Mouse (Mus musculus) left cerebral cortex, adult 9 months (tissue): Measurements from ENCODE around the gene Wdfy3.
"Not testable (repeated sequence)": the region's sequence is repeated elsewhere in the genome, so short reads cannot be mapped to it uniquely, and the experiment has no call there.

ENCODE experiments used
- DNase-seq, 2 experiments: peaks; one replicate each; pipeline ENCODE4 v3.0.0; 2022; ENCODE audit warnings: low spot score in 2 of 2

The Wdfy3 gene

DNA sequence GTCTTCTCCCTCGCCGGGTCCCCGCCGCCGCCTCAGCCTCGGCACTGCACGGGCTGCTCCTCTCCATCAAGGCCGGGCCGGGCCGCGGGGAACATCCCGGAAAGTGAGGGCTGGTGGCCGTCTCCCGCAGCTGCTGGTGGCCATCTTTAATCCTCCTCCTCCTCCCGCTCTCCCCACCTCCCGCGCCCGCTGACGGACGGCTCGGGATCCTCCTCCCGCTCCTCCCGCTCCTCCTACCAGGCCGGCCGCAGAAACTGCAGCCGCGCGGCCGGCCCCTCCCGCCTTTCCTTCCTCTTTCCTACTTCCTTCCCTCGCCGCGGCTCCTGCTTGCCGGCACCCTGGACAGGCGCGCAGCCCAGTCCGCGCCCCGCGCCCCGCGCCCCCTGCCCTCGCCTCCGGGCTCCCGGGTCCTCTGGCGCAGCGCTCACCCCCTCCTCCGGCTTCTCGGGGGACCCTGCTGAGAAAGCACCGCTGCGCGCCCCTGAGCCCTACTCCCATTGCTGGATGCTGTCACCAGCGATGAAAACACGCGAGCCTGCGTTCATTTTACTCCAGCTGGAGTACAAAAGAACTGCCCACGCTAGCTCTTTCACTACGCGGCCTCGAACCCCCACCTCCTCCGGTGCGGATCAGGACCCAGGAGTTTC lies at the start of gene Wdfy3:
TSS of gene Wdfy3 (minus strand) at position 155 of the 647 bp plus-strand sequence.
- DNase-seq: peak; percentile 64 to 86

DNA sequence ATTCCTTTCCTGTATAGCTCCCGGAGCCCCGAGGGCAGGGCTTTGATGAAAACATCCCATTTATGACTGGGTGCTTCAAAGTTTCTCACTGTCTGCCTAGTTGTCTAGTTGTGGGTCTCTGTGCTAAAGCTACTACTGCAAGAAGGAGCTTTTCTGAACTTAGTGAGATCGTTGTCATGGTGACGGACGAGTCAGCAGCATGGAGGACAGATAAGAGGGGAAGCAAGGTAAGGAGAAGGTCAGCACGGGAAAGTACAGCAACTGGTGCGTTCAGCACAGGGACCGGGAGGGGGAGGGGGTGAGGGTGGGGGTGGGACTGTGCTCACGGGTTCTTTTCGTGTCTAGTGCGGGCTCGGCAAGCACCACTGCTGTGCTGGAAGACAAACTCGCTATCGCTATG lies 43.3 kb upstream of the Wdfy3 start:
- DNase-seq: peak in 1 of 2 experiments; percentile 33

DNA sequence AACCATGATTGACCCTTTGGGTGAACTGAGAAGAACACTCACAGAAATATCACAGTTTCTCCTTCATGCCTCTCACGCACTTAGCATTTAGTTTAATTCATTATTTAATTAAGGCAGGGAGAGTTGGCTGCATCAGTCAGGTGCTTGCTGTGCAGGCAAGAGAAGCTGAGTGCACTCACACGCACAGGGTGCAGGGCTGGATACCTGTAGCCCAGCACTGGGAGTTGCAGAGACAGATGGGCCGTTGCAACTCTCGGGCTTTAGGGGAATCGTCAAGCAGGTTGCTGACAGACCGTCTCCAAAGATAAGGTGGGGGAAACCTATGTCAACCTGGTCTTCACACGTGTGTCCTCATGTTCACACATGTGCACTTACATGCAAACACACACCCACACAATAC lies 42.3 kb upstream of the Wdfy3 start:
- DNase-seq: no peak

DNA sequence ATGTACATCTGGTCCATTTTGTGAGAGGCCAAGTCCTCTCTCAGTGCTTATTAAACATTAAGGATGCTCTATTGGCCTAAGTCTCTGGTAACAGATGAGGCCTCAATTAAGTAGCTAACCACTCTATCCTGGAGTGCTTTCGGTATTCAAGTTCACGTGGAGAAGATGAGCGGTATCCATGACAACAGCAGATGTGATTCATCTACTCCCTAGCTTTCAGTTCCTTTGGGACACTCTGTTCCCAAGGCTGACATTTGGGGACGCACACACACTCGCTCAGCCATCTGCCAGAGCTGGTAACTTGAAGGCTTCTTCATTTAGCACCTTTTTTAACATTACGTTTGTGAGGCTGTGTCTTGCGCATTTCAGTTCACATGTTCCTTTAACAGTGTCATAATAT lies 40.3 kb upstream of the Wdfy3 start:
- peak; percentile 88 to 90 for DNase-seq

DNA sequence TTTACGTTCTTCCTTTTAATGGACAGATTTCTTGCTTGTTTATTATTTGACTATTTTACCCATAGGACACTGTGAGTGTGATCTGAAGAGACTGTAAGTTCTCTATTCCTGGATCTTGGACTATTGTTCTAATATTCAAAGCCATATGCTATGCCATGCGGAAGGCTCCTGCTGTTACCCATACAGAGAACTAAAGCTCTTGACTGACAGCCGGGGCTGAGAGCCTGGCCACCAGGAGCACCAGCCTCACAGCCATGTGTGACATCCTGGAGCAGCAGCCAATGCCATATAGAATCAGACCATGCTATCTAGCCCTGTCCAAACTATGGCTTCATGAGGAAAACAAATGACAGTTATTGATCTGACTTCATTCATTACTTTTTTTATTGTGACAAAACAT lies 36.2 kb upstream of the Wdfy3 start:
- DNase-seq: no peak

DNA sequence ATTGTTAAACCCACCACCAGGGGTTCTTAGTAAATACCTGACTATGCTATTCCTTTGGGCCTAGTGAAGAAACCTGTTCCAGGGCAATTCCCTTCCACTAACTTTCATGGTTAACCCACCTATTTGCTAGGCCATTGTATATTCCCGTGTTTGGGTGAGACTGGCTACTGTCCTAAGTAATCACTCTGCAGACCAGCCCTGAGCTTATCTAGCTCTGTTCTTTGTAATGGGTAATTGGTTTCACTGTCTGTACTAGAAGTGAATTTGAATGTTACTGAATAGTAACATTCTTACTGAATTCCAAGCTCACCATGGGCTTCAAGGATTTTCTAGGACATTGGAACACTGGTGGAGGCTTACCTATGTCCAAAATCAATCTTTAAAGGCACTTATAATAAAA lies 32.1 kb upstream of the Wdfy3 start:
- not testable (repeated sequence) for DNase-seq

DNA sequence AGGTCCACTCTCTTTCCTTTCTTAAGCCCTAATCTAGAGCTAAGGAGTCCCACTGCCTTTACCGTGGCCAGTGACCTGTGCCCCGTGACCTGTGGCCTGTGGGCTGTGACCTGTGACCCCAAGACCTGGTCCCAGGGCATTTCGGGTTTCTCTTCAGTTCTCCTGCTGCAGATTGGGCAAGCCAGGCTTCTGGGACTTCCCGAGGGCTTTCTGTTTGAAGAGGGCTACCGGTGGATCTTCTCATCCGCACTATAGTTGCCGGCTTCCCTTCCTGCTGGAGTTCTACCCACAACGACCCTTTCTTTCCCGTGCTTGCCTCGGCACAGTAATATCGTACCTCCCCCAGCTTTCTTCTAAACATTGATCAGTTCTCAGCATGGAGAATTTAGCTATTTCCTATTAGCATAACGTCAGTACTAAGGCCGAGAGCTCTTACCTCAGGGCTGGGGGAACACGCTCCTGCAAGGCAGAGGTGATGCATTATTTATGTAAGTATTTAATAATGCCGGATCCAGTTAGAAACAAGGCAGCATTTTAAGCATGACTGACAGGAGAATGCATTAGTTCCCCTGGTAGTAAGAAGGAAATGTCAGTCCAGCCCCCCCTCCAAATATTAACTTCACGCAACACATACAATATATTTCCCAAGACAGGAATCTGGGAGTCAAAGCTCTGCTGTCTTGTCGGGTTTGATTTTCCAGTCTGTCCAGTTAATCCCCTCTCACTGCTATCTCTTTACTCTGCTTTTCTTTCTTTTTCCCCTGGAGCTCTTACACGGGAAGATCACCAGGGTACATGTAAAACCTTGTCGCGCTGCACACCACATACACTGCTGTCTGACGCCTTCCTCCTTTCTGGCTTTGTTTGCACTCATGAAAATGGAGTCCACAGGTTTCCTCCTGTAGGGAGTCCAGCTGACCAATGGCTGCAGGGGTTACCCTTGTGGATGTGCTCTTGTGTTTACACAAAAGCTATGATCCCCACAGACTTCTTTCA lies 30.8 kb upstream of the Wdfy3 start:
- no peak for DNase-seq

DNA sequence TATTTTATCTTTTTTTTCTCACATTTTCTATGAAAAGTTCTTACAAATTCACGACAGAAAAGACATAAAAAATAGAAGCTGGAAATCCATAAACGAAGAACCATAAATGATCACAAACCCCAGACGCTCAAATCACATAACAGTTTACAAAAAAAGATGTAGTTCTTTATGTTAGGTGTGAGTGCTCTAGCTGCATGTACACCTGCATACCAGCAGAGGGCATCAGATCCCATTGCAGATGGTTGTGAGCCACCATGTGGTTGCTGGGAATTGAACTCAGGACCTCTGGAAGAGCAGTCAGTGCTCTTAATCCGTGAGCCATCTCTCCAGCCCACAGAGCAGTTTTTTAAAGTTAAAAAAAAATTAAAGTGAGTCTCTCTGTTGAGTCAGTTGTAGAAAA lies 25.9 kb upstream of the Wdfy3 start:
- no peak for DNase-seq

DNA sequence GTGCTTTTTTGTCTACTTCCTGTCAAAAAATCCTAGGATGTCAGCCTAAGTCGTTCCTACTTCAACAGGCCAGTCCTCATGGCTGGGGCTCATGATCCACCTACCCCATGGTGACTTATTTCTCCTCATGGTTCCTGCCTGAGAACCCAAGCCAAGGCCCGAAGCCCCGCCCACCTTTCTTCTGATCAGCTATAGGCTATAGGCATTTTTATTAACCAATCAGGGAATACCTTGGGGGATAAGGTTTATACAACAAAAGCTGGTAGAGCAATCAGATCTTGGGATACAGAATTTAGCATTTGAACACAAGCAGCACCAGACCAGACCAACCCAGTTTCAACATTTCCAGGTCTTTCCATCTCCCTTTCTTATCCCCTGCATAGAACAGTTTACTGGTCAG lies 21.0 kb upstream of the Wdfy3 start:
- DNase-seq: no peak

DNA sequence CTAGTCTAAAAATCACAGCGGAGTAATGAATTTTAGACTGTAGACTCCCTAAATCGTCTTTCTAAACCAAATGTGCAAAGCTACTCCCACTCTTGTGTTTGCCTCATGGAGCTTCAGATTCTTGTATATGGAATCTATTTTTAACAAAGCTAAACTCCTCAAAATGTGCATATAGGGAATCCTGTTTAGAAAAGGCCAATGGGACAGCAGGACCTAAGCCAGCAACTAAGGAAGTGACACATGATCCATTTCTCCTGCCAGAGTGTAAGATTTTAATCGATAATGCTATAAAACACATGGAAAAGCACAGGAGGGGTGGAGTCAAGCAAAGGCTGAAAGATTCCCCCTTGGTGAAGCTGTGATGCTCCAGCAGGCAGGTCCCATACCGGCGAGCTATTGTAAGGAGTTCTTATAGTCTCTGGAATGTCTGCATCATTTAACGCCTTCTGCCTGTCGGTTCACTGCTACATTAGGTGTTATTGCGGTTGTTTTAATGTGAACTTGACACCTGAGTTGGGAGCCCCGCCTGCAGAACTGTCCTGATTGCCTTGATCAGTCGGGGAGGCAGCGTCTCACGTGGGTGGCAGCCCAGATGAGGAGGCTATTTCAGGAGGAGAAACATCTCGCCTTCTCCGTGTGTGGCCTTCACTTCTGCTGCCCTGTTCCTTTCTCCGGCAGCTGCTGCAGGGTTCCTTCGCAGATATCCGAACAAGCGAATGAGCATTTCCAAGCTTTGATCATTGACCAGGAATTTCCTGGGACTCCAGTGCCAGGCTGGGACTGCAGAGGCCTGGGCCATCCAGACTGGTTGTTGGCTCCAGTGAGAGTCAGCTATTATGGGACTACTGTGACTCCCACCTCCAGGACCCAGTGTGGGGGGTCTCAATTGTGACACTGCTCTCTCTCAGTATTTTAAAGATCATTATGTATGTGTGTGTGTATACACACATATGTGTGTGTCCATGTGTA lies 15.3 kb upstream of the Wdfy3 start:
- DNase-seq: peak in 1 of 2 experiments; percentile 45

DNA sequence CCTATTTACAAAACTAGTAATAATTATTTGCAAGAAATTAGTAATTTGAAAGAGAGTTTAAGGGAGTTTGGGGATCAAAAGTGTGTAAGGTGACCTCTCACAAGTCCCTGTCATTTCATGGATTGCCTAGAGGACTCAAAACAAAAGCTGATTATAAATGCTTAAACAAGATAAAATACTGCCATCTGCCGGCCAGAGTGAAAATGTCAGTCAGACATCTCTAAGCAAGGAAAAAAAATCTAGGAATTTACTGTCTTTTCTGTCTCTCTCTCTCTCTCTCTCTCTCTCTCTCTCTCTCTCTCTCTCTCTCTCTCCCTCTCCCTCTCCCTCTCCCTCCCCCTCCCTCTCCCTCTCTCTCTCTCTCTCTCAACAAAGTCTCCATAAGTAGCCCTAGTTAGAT lies 4.4 kb upstream of the Wdfy3 start:
- peak in 1 of 2 experiments; percentile 85 for DNase-seq

DNA sequence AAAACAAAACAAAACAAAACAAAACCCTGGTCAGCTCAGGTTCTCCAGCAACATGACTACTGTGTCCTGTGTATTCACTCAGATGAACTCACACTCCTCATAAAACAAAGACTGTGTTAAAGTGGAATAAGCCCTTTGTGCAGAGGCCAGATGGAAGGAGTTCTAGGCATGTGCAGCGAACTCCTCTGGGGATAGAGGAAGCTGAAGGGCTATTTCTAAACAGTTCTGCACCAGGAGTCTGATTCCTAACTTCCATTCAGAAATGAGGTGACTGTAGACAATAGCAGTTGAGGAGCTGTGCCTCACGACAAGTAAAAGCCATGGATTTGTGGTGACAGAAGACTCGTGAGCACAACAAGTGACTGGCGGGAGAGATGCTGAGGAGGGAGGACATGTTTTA lies 2.3 kb upstream of the Wdfy3 start:
- DNase-seq: no peak

DNA sequence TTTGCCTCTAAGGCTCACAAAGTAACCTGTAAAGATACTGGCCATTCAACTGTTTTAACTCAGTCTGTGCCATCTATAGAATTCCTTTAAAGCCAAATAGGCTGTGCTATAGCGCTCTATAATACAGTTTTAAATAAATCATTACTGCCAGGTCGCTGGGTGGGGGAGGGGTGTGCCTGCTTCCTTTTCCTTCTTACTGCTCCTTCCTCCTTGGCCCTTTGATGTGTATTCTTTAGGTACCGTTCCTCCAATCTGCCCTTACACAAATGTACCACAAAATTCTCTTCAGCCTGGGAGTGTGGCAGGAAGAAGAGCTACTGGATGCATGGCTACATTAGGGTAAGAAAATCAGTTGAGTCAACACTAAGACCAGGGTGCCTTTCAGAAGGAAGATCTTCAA lies 1.5 kb upstream of the Wdfy3 start:
- no peak for DNase-seq

DNA sequence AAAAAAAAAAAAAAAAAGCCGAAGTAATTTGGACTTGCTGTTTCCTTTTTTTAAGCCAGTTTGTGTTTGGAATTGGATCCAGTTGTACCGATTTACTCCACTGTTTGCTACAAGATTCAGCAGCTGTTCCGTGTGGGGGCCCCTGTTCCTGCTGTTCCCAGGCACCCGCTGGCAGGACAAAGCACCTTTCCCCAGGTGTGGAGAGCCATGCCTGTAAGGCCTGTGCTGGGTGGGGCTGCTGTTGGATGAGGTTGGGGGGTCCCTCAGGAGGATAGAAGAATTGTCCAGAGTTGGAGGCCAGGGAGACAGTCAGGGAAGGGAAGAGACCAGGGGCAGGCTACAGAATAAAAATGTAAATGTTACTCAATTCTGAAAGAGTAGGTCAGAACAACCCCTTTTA lies 1.1 kb upstream of the Wdfy3 start:
- DNase-seq: no peak

DNA sequence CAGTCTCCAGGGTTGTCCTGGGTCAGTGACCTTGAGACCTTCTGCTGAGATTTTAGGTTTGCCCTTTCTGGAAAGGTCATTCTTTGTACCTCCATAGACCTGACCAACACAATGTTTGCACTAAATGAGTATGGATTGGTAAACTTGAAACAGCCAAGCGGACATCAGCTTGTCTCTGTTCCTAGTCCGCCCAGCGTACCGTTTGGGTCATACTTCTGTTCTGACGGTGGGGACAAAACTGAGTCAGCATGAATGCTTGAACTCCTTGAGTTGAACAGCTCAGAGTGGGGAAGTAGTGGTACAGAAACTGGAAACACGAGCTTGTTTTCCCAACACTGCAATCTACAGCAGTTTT lies 670 bp upstream of the Wdfy3 start:
- peak in 1 of 2 experiments; percentile 42 for DNase-seq

DNA sequence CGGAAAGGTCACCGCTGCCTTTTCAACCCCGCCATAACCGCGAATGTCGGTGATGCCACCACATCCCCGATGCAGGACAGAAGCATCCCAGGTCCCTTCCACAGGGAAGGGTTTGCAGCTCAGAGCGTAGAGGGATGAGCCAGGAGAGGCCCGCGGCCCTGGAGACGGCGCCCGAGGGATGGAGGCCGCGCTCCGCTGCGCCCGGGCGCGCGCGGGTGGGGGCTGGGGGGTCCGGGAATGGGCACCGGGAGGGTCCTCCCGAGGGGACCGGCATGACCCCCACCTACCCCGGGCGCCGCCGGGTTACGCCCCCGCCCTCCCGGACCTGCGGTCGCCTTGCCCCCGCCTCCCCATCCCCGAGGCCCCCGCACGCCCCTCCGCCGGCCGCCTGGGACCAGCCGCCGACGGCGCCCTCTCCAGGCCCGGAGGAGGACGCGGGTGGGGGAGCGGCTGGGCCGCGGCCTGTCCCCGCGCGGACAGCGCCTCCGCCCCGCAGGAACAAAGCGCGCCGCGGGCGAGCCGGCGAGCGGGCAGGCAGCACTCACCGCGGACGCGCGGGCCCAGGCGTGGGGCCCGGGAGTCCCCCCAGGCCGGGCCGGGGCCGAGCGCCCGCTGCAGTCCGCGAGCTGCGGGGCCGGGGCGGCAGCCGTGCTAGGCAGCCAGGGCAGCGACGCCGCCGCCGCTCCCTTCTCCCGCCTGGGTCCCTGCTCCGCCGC lies 512 bp downstream of the Wdfy3 start:
- DNase-seq: peak in 1 of 2 experiments; percentile 36

DNA sequence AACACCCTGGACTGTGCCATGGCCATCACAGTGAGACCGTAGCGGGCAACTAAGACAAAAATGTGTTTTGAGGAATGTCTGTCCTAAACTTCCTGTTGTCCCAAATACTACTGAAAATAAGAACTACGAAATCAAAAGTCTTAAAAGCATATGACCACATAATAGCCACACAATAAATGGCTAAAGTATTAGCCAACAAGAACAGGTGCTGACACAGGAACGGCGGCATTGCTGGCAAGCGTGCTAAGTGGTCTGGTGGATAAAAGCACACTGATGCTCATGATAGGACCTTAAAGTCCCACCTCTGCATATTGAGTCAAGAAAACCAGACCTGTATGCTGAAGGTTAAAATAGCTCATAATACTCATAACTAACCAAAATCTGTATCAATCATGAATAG lies 3.3 kb downstream of the Wdfy3 start:
- no peak for DNase-seq

DNA sequence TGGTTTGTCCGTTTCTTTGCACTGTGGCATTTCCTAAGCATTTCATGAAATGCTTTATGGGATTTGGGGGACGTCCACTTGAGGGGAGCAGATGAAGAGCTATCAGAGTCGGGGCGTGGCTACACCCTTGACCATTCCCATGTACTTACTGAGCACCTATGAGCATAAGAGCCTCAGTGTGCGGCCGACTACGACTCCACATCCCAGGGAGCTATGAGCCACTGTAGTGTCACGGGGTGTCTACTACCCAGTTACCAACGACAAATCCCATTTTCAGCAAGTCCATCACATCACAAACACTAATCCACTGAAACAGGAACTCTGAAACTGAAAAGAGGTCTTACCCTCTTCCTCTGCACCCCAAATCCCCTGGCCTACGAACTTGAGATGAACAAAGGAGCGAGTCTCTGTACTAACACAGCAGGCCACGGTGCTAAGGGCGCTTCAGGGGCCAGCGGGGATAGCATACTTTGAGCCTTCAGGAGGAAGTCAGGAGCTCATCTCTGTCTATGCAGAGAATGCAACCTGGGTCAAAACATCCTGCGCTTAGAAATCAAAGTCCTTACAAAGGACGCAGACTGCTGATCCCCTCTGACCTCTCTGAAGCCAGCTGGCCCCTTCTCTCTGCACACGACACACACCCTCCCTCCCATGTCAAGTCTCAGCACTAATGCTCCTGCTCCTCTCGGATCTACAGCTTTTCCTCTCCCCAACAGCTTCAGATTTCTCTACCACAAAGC lies 6.5 kb downstream of the Wdfy3 start:
- DNase-seq: no peak

DNA sequence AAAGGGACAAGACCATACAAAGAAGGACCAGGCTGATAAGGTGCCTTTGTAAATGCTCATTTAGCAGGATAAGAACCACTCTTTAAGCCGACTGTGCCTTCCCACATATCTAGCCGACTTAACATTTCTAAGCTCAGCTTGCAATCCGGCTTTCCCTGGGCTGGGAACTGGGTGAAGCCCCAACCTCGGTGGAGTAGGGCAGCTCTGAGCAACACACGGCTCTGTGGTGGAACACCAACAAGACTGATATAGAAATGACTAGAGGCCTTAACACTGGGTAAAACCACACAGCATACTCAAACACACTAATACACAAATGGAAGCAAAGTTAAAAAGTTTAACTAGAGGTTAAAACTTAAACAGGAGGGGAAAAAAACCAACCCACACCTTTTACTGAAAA lies 7.9 kb downstream of the Wdfy3 start:
- DNase-seq: no peak

DNA sequence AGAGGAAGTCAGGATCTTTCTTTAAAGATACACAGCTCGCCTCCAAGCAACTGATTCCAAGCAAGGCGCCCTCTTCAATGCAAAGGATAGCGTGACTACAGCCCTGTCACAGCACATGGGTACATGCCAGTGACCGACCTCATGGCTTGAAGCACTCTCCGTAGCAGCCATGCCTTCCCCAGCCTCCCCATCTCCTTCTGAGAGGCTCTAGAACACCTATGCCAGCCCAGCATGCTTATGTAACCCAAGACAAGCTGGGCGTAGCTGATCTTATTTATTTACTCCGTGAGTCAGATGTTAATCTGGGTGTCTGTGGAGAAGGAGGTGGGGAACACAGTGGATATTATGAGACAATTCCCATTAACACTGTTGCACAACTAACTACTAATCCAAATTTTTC lies 13.8 kb downstream of the Wdfy3 start:
- peak in 1 of 2 experiments; percentile 42 for DNase-seq
